Mouse (Mus musculus) gastrocnemius, postnatal 10 days (tissue): ENCODE results near the gene B3galt2. TPM values are rescaled to one million over a fixed set of nuclear protein-coding genes. Genes with fewer than 3 reads are reported as not detected.
A peak's percentile ranks its signal among the peaks of the same experiment; 100 is the strongest.
"Not testable (repeated sequence)": the region's sequence is repeated elsewhere in the genome, so short reads cannot be mapped to it uniquely, and the experiment has no call there.

Experiments
- DNase-seq: peaks from one replicate; pipeline ENCODE4 v3.0.0; 2021; ENCODE audit warnings: mixed read lengths
- long read RNA-seq, 2 experiments: library from polyadenylated mRNA; stranded (forward); transcript quantifications; one replicate each; pipeline ENCODE4 v2.0.0; 2021
- total RNA-seq, 2 experiments: library from RNA; stranded (reverse); gene quantifications; 2 replicates each; pipeline ENCODE4 v1.2.3; 2021

The B3galt2 gene
- total RNA-seq: 10 to 100 TPM in 1 of 2 experiments, 1 to 10 TPM in 1; 8.6 to 11.1 TPM
- long read RNA-seq, experiment 1, full-length matches to known transcripts: 16 of 17 reads
- long read RNA-seq, experiment 1, partial matches to known transcripts: 0 of 17 reads
- long read RNA-seq, experiment 1, other reads (novel, unspliced or antisense): 1 of 17 reads
- long read RNA-seq, experiment 2, full-length matches to known transcripts: 14 of 15 reads
- long read RNA-seq, experiment 2, partial matches to known transcripts: 0 of 15 reads
- long read RNA-seq, experiment 2, other reads (novel, unspliced or antisense): 1 of 15 reads

GRCm38 (mm10) chr1:143640650-143641407 lies at the start of gene B3galt2:
Gene B3galt2 (plus strand): TSS chr1:143640664.
- peak; percentile 12 for DNase-seq

GRCm38 (mm10) chr1:143596864-143597263 lies 43.6 kb upstream of the B3galt2 start:
- no peak for DNase-seq

GRCm38 (mm10) chr1:143608911-143609310 lies 31.6 kb upstream of the B3galt2 start:
- DNase-seq: no peak

GRCm38 (mm10) chr1:143612901-143613300 lies 27.6 kb upstream of the B3galt2 start:
- no peak for DNase-seq

- no peak for DNase-seq
Observed at GRCm38 (mm10) chr1:143619760-143620159, 20.7 kb upstream of the B3galt2 start.

GRCm38 (mm10) chr1:143621930-143622329 lies 18.5 kb upstream of the B3galt2 start:
- no peak for DNase-seq

- no peak for DNase-seq
Observed at GRCm38 (mm10) chr1:143622634-143623033, 17.8 kb upstream of the B3galt2 start.

- no peak for DNase-seq
Observed at GRCm38 (mm10) chr1:143631337-143631736, 9.1 kb upstream of the B3galt2 start.

GRCm38 (mm10) chr1:143632361-143632760 lies 8.1 kb upstream of the B3galt2 start:
- DNase-seq: no peak

GRCm38 (mm10) chr1:143632854-143633587 lies 7.4 kb upstream of the B3galt2 start:
- no peak for DNase-seq

GRCm38 (mm10) chr1:143644221-143644620 lies 3.8 kb downstream of the B3galt2 start:
- no peak for DNase-seq

GRCm38 (mm10) chr1:143645386-143645785 lies 4.9 kb downstream of the B3galt2 start:
- no peak for DNase-seq

- DNase-seq: no peak
Observed at GRCm38 (mm10) chr1:143646219-143646618, 5.8 kb downstream of the B3galt2 start.

- DNase-seq: no peak
Observed at GRCm38 (mm10) chr1:143650317-143650716, 9.9 kb downstream of the B3galt2 start.

- no peak for DNase-seq
Observed at GRCm38 (mm10) chr1:143653646-143654045, 13.2 kb downstream of the B3galt2 start.

- no peak for DNase-seq
Observed at GRCm38 (mm10) chr1:143663197-143663596, 22.7 kb downstream of the B3galt2 start.

GRCm38 (mm10) chr1:143664786-143665185 lies 24.3 kb downstream of the B3galt2 start:
- DNase-seq: not testable (repeated sequence)

GRCm38 (mm10) chr1:143675734-143676361 lies 35.4 kb downstream of the B3galt2 start:
- no peak for DNase-seq

GRCm38 (mm10) chr1:143681108-143681507 lies 40.6 kb downstream of the B3galt2 start:
- DNase-seq: no peak

GRCm38 (mm10) chr1:143684849-143685248 lies 44.4 kb downstream of the B3galt2 start:
- no peak for DNase-seq

- DNase-seq: no peak
Observed at GRCm38 (mm10) chr1:143701736-143702135, 61.3 kb downstream of the B3galt2 start.

- DNase-seq: peak; percentile 13
Observed at GRCm38 (mm10) chr1:143702141-143702740, 61.8 kb downstream of the B3galt2 start.
